Mouse (Mus musculus) bone marrow macrophage, adult 2 months (primary cell): ENCODE measurements around the gene Tent4a.

Experiments used
- CTCF ChIP-seq: IDR thresholded peaks from 2 replicates; pipeline ENCODE4 v1.5.1; 2012; ENCODE audit warnings: low read depth, mild to moderate bottlenecking, low read length, moderate library complexity
- POLR2A ChIP-seq: IDR thresholded peaks from 2 replicates; pipeline ENCODE4 v1.6.1; 2012; ENCODE audit warnings: mild to moderate bottlenecking, low read depth, low read length, borderline replicate concordance

- TF ChIP-seq CTCF, result no peak
- no peak for TF ChIP-seq POLR2A
These were observed 48.6 kb downstream of the Tent4a start for GRCm38 (mm10) chr13:69485833-69486232.
